Mouse (Mus musculus) heart, postnatal 0 days (tissue): ENCODE measurements around the gene Gm7138.
"Not testable (repeated sequence)": the region's sequence is repeated elsewhere in the genome, so short reads cannot be mapped to it uniquely, and the experiment has no call there.

ENCODE experiments used
- CTCF ChIP-seq: IDR thresholded peaks from 2 replicates; pipeline ENCODE4 v1.5.1; 2016; ENCODE audit warnings: antibody characterized with exemption, control low read depth, low read depth
- EP300 ChIP-seq: IDR thresholded peaks from 2 replicates; pipeline ENCODE4 v1.6.1; 2016; ENCODE audit warnings: antibody characterized with exemption, low read depth

DNA sequence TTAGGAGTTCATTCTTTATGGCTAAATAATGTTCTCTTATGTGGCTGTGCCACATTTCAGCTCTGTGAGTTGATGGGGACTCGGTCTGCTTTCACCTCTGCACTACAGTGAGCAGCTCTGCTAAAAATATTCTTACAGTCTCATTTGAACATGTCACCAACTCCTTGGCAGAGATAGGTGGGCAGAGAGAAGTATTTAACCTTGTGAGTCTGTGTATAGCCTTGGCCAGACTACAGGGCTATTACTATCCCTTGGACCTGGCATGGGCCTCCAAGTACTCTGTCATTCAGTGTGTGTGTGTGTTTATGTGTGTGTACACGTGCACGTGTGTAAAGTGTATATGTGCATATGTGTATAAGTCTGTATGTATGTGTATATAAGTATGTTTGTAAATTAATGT lies 6.7 kb upstream of the Gm7138 start:
- TF ChIP-seq CTCF, EP300: not testable (repeated sequence)
